Mouse (Mus musculus) thymus, postnatal 10 days (tissue): ENCODE results near the gene Il31ra.

ENCODE experiments used
- DNase-seq, 2 experiments: peaks; one replicate each; pipeline ENCODE4 v3.0.0; 2021; ENCODE audit warnings: low spot score in 2 of 2

The Il31ra gene

DNA sequence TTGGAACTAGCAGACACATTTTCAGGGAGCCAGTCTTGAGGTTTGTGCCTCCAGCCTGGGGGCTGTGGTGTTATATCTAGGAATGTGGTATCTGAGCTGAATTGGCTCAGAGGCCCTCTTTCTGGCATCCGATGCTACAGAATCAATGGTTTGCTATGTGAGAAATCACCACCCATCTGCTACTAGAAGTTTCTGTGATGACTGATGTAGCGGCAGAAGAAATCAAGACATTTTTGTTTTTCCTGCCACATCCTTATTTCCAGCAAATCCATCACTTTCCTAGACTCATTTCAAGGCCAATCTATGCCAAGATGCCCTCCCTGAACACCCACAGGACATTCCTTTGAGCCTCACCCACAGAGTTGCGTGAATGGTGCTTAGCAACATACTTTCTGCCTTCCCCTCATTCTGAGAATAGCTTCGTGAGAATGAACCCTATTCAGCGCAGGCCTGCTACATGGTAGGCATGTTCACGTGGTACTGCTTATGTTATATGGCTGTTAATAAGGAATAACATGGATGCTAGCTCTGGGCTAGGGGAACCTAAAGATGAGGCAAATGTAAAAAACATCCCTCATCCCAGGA, 33.5 kb downstream of the Il31ra start:
- no peak for DNase-seq

GRCm38 (mm10) chr13:112556501-112556900, 37.7 kb downstream of the Il31ra start:
- no peak for DNase-seq

GRCm38 (mm10) chr13:112553304-112553703, 40.9 kb downstream of the Il31ra start:
- no peak for DNase-seq

DNA sequence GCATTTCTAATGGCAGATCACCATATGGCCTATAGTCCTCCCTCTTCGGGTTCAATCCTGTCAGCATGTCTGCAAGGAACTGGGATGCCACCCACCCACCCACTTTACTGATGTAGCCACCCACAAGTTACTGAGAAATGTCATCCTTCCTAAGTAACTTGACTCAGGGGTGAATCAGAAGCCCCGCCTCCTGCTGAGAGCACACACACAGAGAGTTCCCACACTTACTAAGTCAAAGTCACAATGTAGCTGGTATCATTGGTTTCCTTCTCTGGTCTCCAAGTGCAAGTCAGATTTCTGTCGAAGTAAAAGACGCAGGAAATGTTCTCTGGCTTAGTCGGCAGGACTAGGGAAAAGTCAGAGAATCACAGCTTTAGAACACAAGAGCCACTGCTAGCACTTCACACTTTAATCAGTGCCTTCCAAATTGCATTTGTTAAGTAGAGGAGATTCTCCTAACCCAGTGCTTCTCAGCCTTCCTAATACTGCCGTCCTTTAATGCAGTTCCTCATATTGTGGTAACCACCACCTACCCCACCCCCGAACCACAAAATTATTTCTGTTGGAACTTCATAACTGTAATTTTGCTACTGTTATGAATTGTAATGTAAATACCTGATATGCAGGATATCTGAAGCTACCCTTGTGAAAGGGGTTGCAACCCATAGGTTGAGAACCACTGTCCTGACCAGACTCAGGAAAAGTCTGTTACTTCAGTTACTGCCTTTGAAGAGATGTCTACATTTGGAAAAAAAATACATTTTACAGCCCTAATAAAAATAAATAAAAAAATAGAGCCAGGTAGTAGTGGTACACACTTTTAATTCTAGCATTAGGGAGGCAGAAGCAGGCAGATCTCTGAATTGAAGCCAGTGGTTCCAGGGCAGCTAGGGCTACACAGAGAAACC, 42.3 kb downstream of the Il31ra start:
- DNase-seq: no peak

DNA sequence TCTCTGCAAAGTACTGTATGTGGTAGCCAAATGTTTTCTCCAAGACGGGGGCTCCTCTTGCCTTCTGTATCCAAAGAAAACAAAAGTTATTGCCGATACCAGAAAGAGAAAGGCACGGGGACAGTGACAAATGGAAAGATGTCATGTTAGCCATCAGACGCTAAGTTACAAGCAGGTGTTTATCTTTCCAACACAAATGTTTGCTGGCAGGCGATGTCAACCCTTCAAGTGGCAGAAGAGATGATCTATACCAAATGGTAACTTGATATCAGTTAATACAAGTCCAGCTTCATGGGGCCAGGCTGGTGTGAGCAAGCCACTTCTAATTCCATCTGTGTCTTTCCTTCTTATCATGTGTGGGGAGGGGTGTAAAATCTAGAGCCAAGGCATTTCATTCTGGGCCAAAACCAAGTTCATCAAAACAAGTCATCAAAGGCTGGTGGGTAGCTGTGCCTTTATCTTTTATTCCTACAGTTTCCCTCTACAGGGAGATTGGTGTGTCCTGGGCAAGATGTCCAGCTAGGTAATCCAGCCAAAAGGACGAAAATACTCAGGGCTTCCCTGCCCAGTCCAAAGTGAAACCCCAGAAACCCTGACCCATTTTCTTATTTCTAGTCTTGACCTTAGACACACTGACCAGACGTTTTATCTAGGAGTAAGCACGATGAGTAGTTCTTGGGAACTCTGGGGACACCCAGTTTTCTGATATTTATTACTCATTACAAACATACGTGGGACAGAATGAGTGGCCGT, 52.8 kb downstream of the Il31ra start:
- DNase-seq: no peak

DNA sequence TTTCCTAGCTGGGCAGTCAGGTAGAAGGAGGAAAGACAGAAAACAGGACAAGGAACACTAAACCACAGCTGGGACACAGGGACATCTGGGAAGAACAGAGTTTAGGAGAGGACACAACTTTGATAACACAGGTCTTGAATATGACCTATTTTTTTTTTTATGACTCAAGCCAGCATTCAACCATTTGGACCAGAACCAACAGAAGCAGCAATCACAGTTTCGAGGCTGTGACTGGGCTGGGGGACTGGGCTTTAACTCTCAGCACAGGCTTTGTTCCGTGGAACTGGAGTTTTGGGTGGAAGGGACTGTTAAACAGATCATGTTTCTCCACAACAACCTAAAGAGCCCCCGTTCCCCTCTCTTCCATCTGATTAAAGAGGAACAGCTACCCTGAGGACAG, 53.5 kb downstream of the Il31ra start:
- DNase-seq: no peak

GRCm38 (mm10) chr13:112537065-112537464, 57.1 kb downstream of the Il31ra start:
- no peak for DNase-seq

GRCm38 (mm10) chr13:112536611-112537010, 57.5 kb downstream of the Il31ra start:
- DNase-seq: no peak

DNA sequence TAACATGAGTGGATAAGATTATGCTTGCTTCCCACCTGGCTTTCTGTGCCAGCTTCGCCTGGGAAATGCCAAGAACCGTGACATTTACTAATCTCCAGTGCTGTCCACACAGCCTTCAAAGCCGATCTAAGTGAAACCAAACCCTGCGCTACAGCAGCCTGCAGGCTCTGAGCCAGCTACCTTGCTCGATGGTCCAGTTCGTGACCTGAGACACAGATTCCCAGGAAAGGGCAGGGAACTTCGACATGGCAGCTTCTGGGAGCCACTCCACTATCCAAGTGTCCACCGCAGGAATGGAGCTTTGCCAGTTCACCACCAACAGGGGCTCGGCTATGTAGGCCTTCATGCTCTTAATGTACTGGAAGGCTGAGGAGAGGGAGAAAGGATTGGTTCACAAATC, 60.6 kb downstream of the Il31ra start:
- DNase-seq: no peak

DNA sequence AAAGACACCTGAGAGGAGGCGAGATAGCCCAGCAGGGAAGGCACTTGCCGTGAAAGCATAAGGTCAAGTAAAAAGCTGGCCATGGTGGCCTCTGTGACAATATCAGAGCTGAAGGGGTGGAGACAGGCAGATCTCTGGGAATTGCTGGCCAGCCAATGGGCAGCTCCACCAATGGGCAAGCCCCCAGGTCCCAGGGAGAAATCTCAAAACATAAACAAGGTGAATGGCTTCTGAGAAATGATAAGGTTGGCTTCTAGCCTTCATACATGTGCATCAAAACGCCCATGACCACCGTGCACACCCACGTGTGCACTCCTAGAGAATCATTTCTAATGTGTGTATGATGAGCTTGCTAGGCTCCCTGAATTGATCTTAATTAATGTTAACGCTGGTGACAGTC, 61.9 kb downstream of the Il31ra start:
- DNase-seq: no peak

DNA sequence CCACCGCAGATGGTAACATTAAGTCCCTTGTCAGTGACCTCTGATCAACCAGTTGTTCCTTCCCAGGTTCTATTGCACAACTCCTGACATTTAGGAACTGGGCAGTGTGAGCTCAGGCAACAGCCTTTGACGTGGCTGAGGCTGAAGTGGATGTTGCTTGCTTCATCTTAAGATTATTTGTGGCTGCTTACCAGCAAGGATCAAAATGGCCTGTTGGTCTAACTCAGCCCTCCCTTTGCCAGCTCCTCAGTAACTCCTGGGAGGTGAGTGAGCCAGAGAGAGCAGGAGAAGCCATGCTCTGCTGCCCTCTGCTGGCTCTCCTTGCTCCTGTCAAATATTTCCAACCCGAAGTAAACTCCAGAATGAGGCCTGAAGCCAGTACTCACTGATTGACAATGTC, 64.3 kb downstream of the Il31ra start:
- DNase-seq: peak; percentile 42 to 81

DNA sequence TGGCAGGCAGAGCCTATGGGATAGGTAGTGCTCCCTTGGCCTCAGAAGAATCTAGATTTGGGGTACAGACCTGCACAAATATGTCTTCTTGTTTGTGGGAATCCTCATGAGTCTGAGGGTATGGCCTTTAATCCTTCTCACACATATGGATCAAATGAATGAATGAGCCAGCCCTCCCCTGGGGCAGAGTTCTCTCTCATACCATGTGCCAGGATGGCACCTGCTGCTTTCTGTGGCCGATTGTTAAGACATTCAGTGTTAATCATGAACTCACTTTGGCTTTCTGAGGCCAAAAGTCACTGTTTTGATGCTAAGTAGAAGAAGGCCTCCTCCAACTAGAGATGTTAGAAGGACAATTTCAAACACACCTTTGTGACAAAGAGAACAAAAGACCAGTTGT, 67.0 kb downstream of the Il31ra start:
- DNase-seq: no peak

GRCm38 (mm10) chr13:112523346-112523970, 70.7 kb downstream of the Il31ra start:
- DNase-seq: no peak

- no peak for DNase-seq
Measured at GRCm38 (mm10) chr13:112522896-112523295, 71.3 kb downstream of the Il31ra start.

GRCm38 (mm10) chr13:112522261-112522660, 71.9 kb downstream of the Il31ra start:
- DNase-seq: no peak

DNA sequence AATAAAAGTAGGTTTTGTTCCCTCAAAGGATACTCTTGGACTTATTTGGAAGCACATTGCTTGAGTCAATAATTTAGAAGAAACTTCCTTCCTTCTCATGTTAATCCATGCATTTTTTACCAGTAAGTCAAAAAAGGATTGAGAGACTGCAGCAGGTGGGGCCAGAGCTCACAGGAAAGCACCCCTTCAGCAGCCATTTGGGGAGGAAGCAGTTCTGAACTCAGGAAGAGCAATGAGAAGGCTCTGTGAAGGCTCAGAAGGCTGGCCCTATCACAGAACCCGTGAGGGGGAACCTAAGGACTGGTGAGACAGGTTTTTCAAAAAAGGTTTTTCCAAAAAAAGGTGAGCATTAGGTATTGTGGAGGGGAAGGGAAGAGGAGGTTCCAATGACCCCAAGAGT, 79.6 kb downstream of the Il31ra start:
- DNase-seq: peak in 1 of 2 experiments; percentile 26

DNA sequence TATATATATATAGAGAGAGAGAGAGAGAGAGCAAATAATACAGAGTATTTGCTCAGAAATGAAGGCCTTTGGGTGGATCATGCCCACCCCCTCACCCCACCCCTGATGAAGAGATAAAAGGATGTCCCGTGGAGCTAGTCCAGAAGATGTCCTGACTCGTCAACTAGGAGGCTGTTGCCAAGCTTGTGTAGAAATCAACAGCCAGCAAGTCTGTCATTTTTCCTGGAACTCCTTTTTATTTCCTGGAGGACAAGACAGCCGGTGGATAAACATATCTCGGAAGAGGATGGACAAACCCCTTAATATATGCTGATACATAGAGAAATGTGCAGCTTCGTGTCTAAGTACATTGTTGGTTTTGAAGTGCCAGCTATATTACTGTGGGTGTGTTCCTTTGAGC, 81.3 kb downstream of the Il31ra start:
- no peak for DNase-seq

- DNase-seq: no peak
Measured at GRCm38 (mm10) chr13:112511810-112512209, 82.3 kb downstream of the Il31ra start.

DNA sequence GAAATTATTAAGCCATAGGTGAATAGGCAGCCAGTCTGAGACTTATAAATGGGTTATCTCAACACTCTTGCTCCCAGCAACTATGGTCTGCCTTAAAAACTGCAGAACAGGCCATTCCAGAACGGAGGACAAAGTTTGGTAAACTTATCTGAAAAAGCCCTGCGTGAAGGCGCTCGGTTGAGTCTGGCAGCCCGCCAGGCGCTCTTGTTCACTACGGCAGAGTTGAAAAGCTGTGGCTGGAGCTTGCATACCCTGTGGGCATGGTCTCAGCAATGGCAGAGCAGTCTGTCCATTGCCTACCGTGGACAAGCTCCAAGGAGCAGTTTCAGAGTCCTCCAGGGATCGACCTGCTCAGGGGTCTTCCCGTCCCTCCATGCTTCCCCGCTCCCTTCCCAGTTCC, 82.9 kb downstream of the Il31ra start:
- DNase-seq: no peak

- no peak for DNase-seq
Measured at GRCm38 (mm10) chr13:112510437-112511212, 83.5 kb downstream of the Il31ra start.

DNA sequence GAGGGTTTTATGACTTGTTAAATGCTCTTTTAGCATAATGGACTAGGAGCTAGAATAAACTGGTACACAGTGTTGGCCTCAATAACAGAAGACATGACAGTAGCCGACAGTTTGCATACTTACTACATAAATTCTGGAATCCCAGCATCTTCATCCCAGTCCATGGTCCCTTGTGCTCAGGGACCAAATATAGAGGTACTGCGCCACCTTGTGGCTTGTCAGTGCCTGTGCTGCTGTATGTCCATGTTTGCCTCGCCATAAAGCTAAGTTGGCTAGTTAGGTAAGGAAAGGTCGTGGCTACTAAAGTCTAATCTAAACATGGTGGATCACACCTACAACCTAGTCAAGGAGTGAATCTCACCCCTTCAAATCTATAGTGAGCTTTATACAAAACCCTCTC, 84.7 kb downstream of the Il31ra start:
- peak in 1 of 2 experiments; percentile 69 for DNase-seq
